Mouse (Mus musculus): Measurements from ENCODE around the gene Crip2. TPM values are rescaled to one million over a fixed set of nuclear protein-coding genes. Genes with fewer than 3 reads are reported as not detected.

Crip2 gene
- total RNA-seq, 4 experiments from 2014 or later = 22.0 to 27.4 (median 24.3) TPM

GRCm38 (mm10) chr12:113131601-113132000 lies 8.4 kb upstream of the Crip2 start:
- no peak for DNase-seq (ENCODE audit: low spot score in 2 of 2)

GRCm38 (mm10) chr12:113132567-113132966 lies 7.5 kb upstream of the Crip2 start:
- peak in 1 of 2 experiments; percentile 70 for DNase-seq (ENCODE audit: low spot score in 2 of 2)

GRCm38 (mm10) chr12:113133260-113133659 lies 6.8 kb upstream of the Crip2 start:
- no peak for DNase-seq (ENCODE audit: low spot score in 2 of 2)

- no peak for DNase-seq (ENCODE audit: low spot score in 2 of 2)
Observed at GRCm38 (mm10) chr12:113133861-113134403, 6.1 kb upstream of the Crip2 start.

GRCm38 (mm10) chr12:113134502-113134901 lies 5.5 kb upstream of the Crip2 start:
- no peak for DNase-seq (ENCODE audit: low spot score in 2 of 2)

GRCm38 (mm10) chr12:113135401-113135800 lies 4.6 kb upstream of the Crip2 start:
- no peak for DNase-seq (ENCODE audit: low spot score in 2 of 2)

GRCm38 (mm10) chr12:113136492-113137020 lies 3.5 kb upstream of the Crip2 start:
- no peak for DNase-seq (ENCODE audit: low spot score in 2 of 2)

GRCm38 (mm10) chr12:113137260-113138213 lies 2.5 kb upstream of the Crip2 start:
- DNase-seq (ENCODE audit: low spot score in 2 of 2) = no peak

- no peak for DNase-seq (ENCODE audit: low spot score in 2 of 2)
Observed at GRCm38 (mm10) chr12:113138291-113138690, 1.7 kb upstream of the Crip2 start.

GRCm38 (mm10) chr12:113138901-113139864 lies 853 bp upstream of the Crip2 start:
- no peak for DNase-seq (ENCODE audit: low spot score in 2 of 2)

- DNase-seq (ENCODE audit: low spot score in 2 of 2) = no peak
Observed at GRCm38 (mm10) chr12:113140616-113141411, 778 bp downstream of the Crip2 start.

GRCm38 (mm10) chr12:113141531-113141973 lies 1.5 kb downstream of the Crip2 start:
- DNase-seq (ENCODE audit: low spot score in 2 of 2) = no peak

- DNase-seq (ENCODE audit: low spot score in 2 of 2) = peak; percentile 69 to 80
Observed at GRCm38 (mm10) chr12:113142021-113142975, 2.3 kb downstream of the Crip2 start.

- DNase-seq (ENCODE audit: low spot score in 2 of 2) = no peak
Observed at GRCm38 (mm10) chr12:113143164-113143563, 3.1 kb downstream of the Crip2 start.

- no peak for DNase-seq (ENCODE audit: low spot score in 2 of 2)
Observed at GRCm38 (mm10) chr12:113144001-113144756, 4.1 kb downstream of the Crip2 start.

- DNase-seq (ENCODE audit: low spot score in 2 of 2) = no peak
Observed at GRCm38 (mm10) chr12:113144886-113145285, 4.8 kb downstream of the Crip2 start.

GRCm38 (mm10) chr12:113145591-113145990 lies 5.6 kb downstream of the Crip2 start:
- no peak for DNase-seq (ENCODE audit: low spot score in 2 of 2)
